Mouse (Mus musculus) small intestine, adult 2 months (tissue): Measurements from ENCODE around the gene Lrsam1. TPM values are rescaled to one million over a fixed set of nuclear protein-coding genes. Genes with fewer than 3 reads are reported as not detected.
A peak's percentile ranks its signal among the peaks of the same experiment; 100 is the strongest.

Experiments used
- H3K27ac ChIP-seq: fragments of 200-500 bp; 2 replicates; pipeline ENCODE4 v1.5.1; 2012; ENCODE audit warnings: low read depth, low read length, control low read depth, inconsistent platforms; ENCODE audit not compliant: insufficient read depth
- H3K27me3 ChIP-seq: fragments of 200-500 bp; 2 replicates; pipeline ENCODE4 v1.6.1; 2012; ENCODE audit warnings: mild to moderate bottlenecking, moderate library complexity, low read length, inconsistent platforms; ENCODE audit not compliant: control insufficient read depth, insufficient read depth
- H3K36me3 ChIP-seq: fragments of 200-500 bp; 2 replicates; pipeline ENCODE4 v1.6.1; 2012; ENCODE audit warnings: mild to moderate bottlenecking, low read length, control low read depth, inconsistent platforms; ENCODE audit not compliant: control insufficient read depth, insufficient read depth
- H3K4me1 ChIP-seq: fragments of 200-500 bp; 2 replicates; pipeline ENCODE4 v1.6.1; 2012; ENCODE audit warnings: low read length, inconsistent platforms, mixed read lengths; ENCODE audit not compliant: control insufficient read depth, insufficient read depth, insufficient read length
- H3K4me3 ChIP-seq: fragments of 200-500 bp; 2 replicates; pipeline ENCODE4 v1.5.1; 2012; ENCODE audit warnings: low read depth, mild to moderate bottlenecking, control low read depth, inconsistent platforms, low read length, moderate library complexity
- CTCF ChIP-seq: fragments of 200-500 bp; IDR thresholded peaks from 2 replicates; pipeline ENCODE4 v1.5.1; 2012; ENCODE audit warnings: low read depth, mild to moderate bottlenecking, control low read depth, inconsistent platforms, low read length, moderate library complexity, mixed read lengths; ENCODE audit not compliant: insufficient replicate concordance, insufficient read length; ENCODE audit errors: extremely low read depth
- POLR2A ChIP-seq: fragments of 200-500 bp; IDR thresholded peaks from 2 replicates; pipeline ENCODE4 v1.6.1; 2012; ENCODE audit warnings: low read depth, mild to moderate bottlenecking, control low read depth, inconsistent platforms, low read length, moderate library complexity
- WGBS: fragments of 180-500 bp; shearing (Covaris S2); methylation state at CpG from one replicate; pipeline ENCODE4 v1.1.7; 2018; 5-methylcytosine and 5-hydroxymethylcytosine counted together
- polyA plus RNA-seq: library from polyadenylated mRNA; depleted of rRNA; stranded (reverse); fragments of >200 nt; gene quantifications from 2 replicates; pipeline ENCODE4 v1.2.3, GENCODE M21; 2012

Lrsam1 gene
- polyA plus RNA-seq, 1 experiment, result 12.0 TPM

GRCm38 (mm10) chr2:32903470-32903869 lies 57.9 kb downstream of the Lrsam1 start:
- peaks cover 27% of the 10 kb centered on the region; the same call in 1 of the 2 replicates for H3K4me1 ChIP-seq
- no peak overlapping the region for H3K27ac ChIP-seq
- no peaks in the 10 kb centered on the region for H3K27me3 ChIP-seq
- H3K4me3 ChIP-seq, result no peak overlapping the region
- 88% methylated on average over 4 of the region's 4 CpGs for WGBS
- peaks cover 5% of the 10 kb centered on the region; the same call in 1 of the 2 replicates for H3K36me3 ChIP-seq
- TF ChIP-seq POLR2A (no peak), CTCF (no peak)

- H3K4me1 ChIP-seq, result peaks cover 38% of the 10 kb centered on the region
These were observed 59.3 kb downstream of the Lrsam1 start for GRCm38 (mm10) chr2:32902126-32902525.

GRCm38 (mm10) chr2:32898983-32899382 lies 62.4 kb downstream of the Lrsam1 start:
- peaks cover 51% of the 10 kb centered on the region for H3K4me1 ChIP-seq

More at GRCm38 (mm10) chr2:32902126-32902525, 59.3 kb downstream of the Lrsam1 start:
- TF ChIP-seq POLR2A (no peak), CTCF (no peak)
- H3K27ac ChIP-seq, result no peak overlapping the region
- H3K36me3 ChIP-seq, result peaks cover 5% of the 10 kb centered on the region; the same call in 1 of the 2 replicates
- no peak overlapping the region for H3K4me3 ChIP-seq
- 64% methylated on average over 9 of the region's 9 CpGs for WGBS
- H3K27me3 ChIP-seq, result no peaks in the 10 kb centered on the region

GRCm38 (mm10) chr2:32896507-32897147 lies 64.8 kb downstream of the Lrsam1 start:
- peaks cover 53% of the 10 kb centered on the region for H3K4me1 ChIP-seq
- no peaks in the 10 kb centered on the region for H3K27me3 ChIP-seq
- H3K4me3 ChIP-seq, result no peak overlapping the region
- H3K36me3 ChIP-seq, result no peaks in the 10 kb centered on the region
- WGBS, result 55% methylated on average over 10 of the region's 10 CpGs
- no peak for TF ChIP-seq POLR2A
- no peak for TF ChIP-seq CTCF
- peak overlapping the region; percentile 51 for H3K27ac ChIP-seq

More at GRCm38 (mm10) chr2:32898983-32899382, 62.4 kb downstream of the Lrsam1 start:
- peak overlapping the region; percentile 7; the same call in 1 of the 2 replicates for H3K27ac ChIP-seq
- H3K4me3 ChIP-seq, result no peak overlapping the region
- no peaks in the 10 kb centered on the region for H3K36me3 ChIP-seq
- no peaks in the 10 kb centered on the region for H3K27me3 ChIP-seq
- no peak for TF ChIP-seq CTCF
- TF ChIP-seq POLR2A, result no peak
- WGBS, result 22% methylated on average over 7 of the region's 7 CpGs

- no peaks in the 10 kb centered on the region for H3K27me3 ChIP-seq
- H3K4me1 ChIP-seq, result peaks cover 57% of the 10 kb centered on the region
- WGBS, result 18% methylated on average over 8 of the region's 8 CpGs
- peak overlapping the region; percentile 51 for H3K27ac ChIP-seq
- no peaks in the 10 kb centered on the region for H3K36me3 ChIP-seq
- TF ChIP-seq CTCF, result no peak
- TF ChIP-seq POLR2A, result no peak
- no peak overlapping the region for H3K4me3 ChIP-seq
These were observed 65.8 kb downstream of the Lrsam1 start for GRCm38 (mm10) chr2:32895606-32896106.

GRCm38 (mm10) chr2:32894097-32894496 lies 67.3 kb downstream of the Lrsam1 start:
- TF ChIP-seq POLR2A (no peak), CTCF (no peak)
- WGBS, result 18% methylated on average over 2 of the region's 2 CpGs
- Histone ChIP-seq H3K4me1 (peaks cover 43% of the 10 kb centered on the region), H3K36me3 (no peaks in the 10 kb centered on the region), H3K27ac (0 out of 2 replicates have a peak overlapping the region, but pooled peaks have one; percentile 11), H3K27me3 (no peaks in the 10 kb centered on the region), H3K4me3 (no peak overlapping the region)

GRCm38 (mm10) chr2:32892490-32892889 lies 68.9 kb downstream of the Lrsam1 start:
- Histone ChIP-seq H3K36me3 (no peaks in the 10 kb centered on the region), H3K4me1 (peaks cover 29% of the 10 kb centered on the region), H3K4me3 (no peak overlapping the region), H3K27ac (no peak overlapping the region), H3K27me3 (no peaks in the 10 kb centered on the region)
- 65% methylated on average over 14 of the region's 14 CpGs for whole genome bisulfite sequencing
- TF ChIP-seq POLR2A (no peak), CTCF (no peak)
